18 mouse cellular contexts compared by ENCODE assay signal in the genomic region with DNA sequence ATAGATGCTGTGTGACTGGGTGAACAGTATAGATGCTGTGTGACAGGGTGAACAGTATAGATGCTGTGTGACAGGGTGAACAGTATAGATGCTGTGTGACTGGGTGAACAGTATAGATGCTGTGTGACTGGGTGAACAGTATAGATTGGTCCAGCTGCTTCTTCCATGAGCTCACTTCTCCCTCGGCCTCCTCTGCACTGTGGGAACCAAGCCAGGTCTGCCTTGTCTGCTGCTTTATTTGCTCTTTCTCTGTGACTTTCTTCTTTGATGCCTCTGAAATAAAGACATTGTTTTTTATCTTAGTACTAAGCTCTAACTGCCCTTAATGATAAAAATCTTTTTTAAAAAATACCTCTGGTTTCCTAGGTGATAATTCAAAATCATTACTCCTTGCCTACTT.
DNase-seq lines count a peak whose midpoint lies in the region.
"Had no signal": no experiment of that assay in that cellular context is flagged by ENCODE, and none has a peak within 500 bp of the region (broad histone marks: within the 10 kb centered on the region; RNA-seq: fewer than 3 reads in every experiment).

No protein-coding gene starts in this region.

- intact Hi-C loops in left cerebral cortex, postnatal 36 days (cut with DNase I) = no loop called here
- intact Hi-C loops in left cerebral cortex, postnatal 4 days (cut with DNase I) = no loop called here

- DNase-seq in frontal cortex, postnatal 36 days (ENCODE audit: low spot score in 2 of 2) = peak; percentile 13 to 21
- DNase-seq in frontal cortex, postnatal 14 days (ENCODE audit: low spot score in 2 of 2) = no peak
- DNase-seq in left cerebral cortex, postnatal 36 days (ENCODE audit: low spot score in 2 of 2) = peak; percentile 10 to 11
- no peak for DNase-seq in left cerebral cortex, postnatal 4 days
- DNase-seq in right cerebral cortex, adult 2 months (ENCODE audit: low spot score in 2 of 2) = peak; percentile 25 to 26
- DNase-seq in right cerebral cortex, postnatal 36 days (ENCODE audit: low spot score in 2 of 2) = no peak
- peak; percentile 53 for DNase-seq in brain, adult 2 months (ENCODE audit: low read depth, low spot score)
- no peak for DNase-seq in adrenal gland, postnatal 36 days
- DNase-seq: adrenal gland, adult 2 months; adrenal gland, postnatal 10 days; adrenal gland, postnatal 25 days; cerebellum, adult 11 months; cerebellum, adult 18-20 months; cerebellum, adult 8-10 months; cerebellum, adult 9-11 months; cerebellum, postnatal 14 days; cerebellum, postnatal 36 days; embryo, embryonic 11 days had no signal

Comparison
In these comparisons a context has a peak if more than half of its experiments do, and no peak if none do; other contexts are left out.
1. DNase-seq: peak in frontal cortex, postnatal 36 days (2 of 2), left cerebral cortex, postnatal 36 days (2 of 2), right cerebral cortex, adult 2 months (2 of 2) and brain, adult 2 months (single experiment); none in frontal cortex, postnatal 14 days (0 of 2), left cerebral cortex, postnatal 4 days (single experiment), right cerebral cortex, postnatal 36 days (0 of 2) and adrenal gland, postnatal 36 days (0 of 2).